16 mouse cellular contexts compared by ENCODE assay signal in genomic region chr16:35890645-35891044, GRCm38 (mm10). TPM values are rescaled to one million over a fixed set of nuclear protein-coding genes. Genes with fewer than 3 reads are reported as not detected.
DNase-seq lines count a peak whose midpoint lies in the region; ATAC-seq and TF ChIP-seq lines count a peak whose summit lies in the region.
"Had no signal": no experiment of that assay in that cellular context is flagged by ENCODE, and none has a peak within 500 bp of the region (broad histone marks: within the 10 kb centered on the region; RNA-seq: fewer than 3 reads in every experiment).

No protein-coding gene starts in this region.

- 82% methylated on average over 3 of the region's 3 CpGs for WGBS in intestine, postnatal 0 days
- WGBS in intestine, embryonic 15.5 days: 81% methylated on average over 3 of the region's 3 CpGs
- WGBS in thymus, adult 2 months: 87% methylated on average over 3 of the region's 3 CpGs

- H3K4me2 ChIP-seq in intestine, postnatal 0 days (replicated peaks; ENCODE audit: low read depth): no peak overlapping the region
- no peak overlapping the region for H3K4me2 ChIP-seq in intestine, embryonic 15.5 days (replicated peaks)
- H3K4me2 ChIP-seq: embryonic facial prominence, embryonic 13.5 days; limb, embryonic 13.5 days; neural tube, embryonic 12.5 days had no signal

- ATAC-seq in intestine, postnatal 0 days: no peak
- no peak for ATAC-seq in intestine, embryonic 15.5 days
- no peak for ATAC-seq in monocyte, adult 5-6 weeks (replicated peaks; ENCODE audit: insufficient number of reproducible peaks, low FRiP score, low TSS enrichment, poor library complexity, severe bottlenecking)
- ATAC-seq: forebrain, embryonic 16.5 days had no signal

- no peak for TF ChIP-seq POLR2A in thymus, adult 2 months (IDR thresholded peaks at IDR 0.05; ENCODE audit: control insufficient read depth, extremely low read depth, insufficient read depth, low read length, poor library complexity)
- TF ChIP-seq POLR2A in brain, embryonic 14.5 days (IDR thresholded peaks at IDR 0.05; ENCODE audit: borderline replicate concordance, extremely low read depth, insufficient read depth, insufficient read length, poor library complexity, severe bottlenecking): no peak

- DNase-seq in thymus, adult 2 months: no peak
- DNase-seq in thymus, adult 18-20 months: no peak
- no peak for DNase-seq in brain, embryonic 14.5 days (ENCODE audit: low read depth)
- DNase-seq in spleen, adult 18-20 months: no peak
- DNase-seq: adrenal gland, postnatal 10 days; cerebellum, adult 2 months; kidney, adult 18-20 months; right cerebral cortex, postnatal 14 days had no signal

- no peak overlapping the region for H3K4me3 ChIP-seq in intestine, postnatal 0 days (ENCODE audit: low read depth, low read length)
- no peak overlapping the region for H3K4me3 ChIP-seq in intestine, embryonic 15.5 days (replicated peaks)
- no peak overlapping the region for H3K4me3 ChIP-seq in thymus, adult 2 months (ENCODE audit: control insufficient read depth, insufficient read depth, low read length)
- H3K4me3 ChIP-seq: embryonic facial prominence, embryonic 13.5 days; limb, embryonic 13.5 days; megakaryocyte, embryonic 14.5 days; neural tube, embryonic 12.5 days had no signal

- TF ChIP-seq CTCF in intestine, postnatal 0 days (IDR thresholded peaks at IDR 0.05; ENCODE audit: low read depth): peak; percentile 65
- TF ChIP-seq CTCF in thymus, adult 2 months (IDR thresholded peaks at IDR 0.05; ENCODE audit: borderline replicate concordance, control insufficient read depth, extremely low read depth, insufficient read depth, low read length, poor library complexity): 0 out of 2 replicates have a peak, but pooled peaks have one; percentile 15
- TF ChIP-seq CTCF in brain, embryonic 14.5 days (IDR thresholded peaks at IDR 0.05; ENCODE audit: borderline replicate concordance, extremely low read depth, insufficient read depth, insufficient read length): peak; percentile 48; the same call in 1 of the 2 replicates

- H3K4me1 ChIP-seq in intestine, postnatal 0 days (replicated peaks; ENCODE audit: control insufficient read depth, insufficient read depth, low read length): no peaks in the 10 kb centered on the region
- H3K4me1 ChIP-seq in intestine, embryonic 15.5 days (replicated peaks): no peaks in the 10 kb centered on the region
- H3K4me1 ChIP-seq in thymus, adult 2 months (replicated peaks; ENCODE audit: control insufficient read depth, insufficient read depth, low read length): no peaks in the 10 kb centered on the region
- H3K4me1 ChIP-seq: embryonic facial prominence, embryonic 13.5 days; limb, embryonic 13.5 days; neural tube, embryonic 12.5 days had no signal

- no peak overlapping the region for H3K9ac ChIP-seq in intestine, postnatal 0 days (ENCODE audit: low read depth, low read length)
- H3K9ac ChIP-seq in intestine, embryonic 15.5 days: no peak overlapping the region
- H3K9ac ChIP-seq: embryonic facial prominence, embryonic 13.5 days; limb, embryonic 13.5 days; neural tube, embryonic 12.5 days had no signal

- H3K36me3 ChIP-seq in intestine, postnatal 0 days (ENCODE audit: control insufficient read depth, insufficient read depth): no peaks in the 10 kb centered on the region
- no peaks in the 10 kb centered on the region for H3K36me3 ChIP-seq in intestine, embryonic 15.5 days
- no peaks in the 10 kb centered on the region for H3K36me3 ChIP-seq in thymus, adult 2 months (ENCODE audit: control insufficient read depth, insufficient read depth, low read length)
- H3K36me3 ChIP-seq: embryonic facial prominence, embryonic 13.5 days; limb, embryonic 13.5 days; neural tube, embryonic 12.5 days had no signal

- H3K27me3 ChIP-seq in intestine, postnatal 0 days (replicated peaks; ENCODE audit: control insufficient read depth, insufficient read depth, low read length): no peaks in the 10 kb centered on the region
- H3K27me3 ChIP-seq in intestine, embryonic 15.5 days (replicated peaks): no peaks in the 10 kb centered on the region
- H3K27me3 ChIP-seq in thymus, adult 2 months (ENCODE audit: control insufficient read depth, insufficient read depth, low read length): no peaks in the 10 kb centered on the region
- H3K27me3 ChIP-seq: embryonic facial prominence, embryonic 13.5 days; limb, embryonic 13.5 days; neural tube, embryonic 12.5 days had no signal

- no peaks in the 10 kb centered on the region for H3K9me3 ChIP-seq in intestine, postnatal 0 days (ENCODE audit: control insufficient read depth)
- no peaks in the 10 kb centered on the region for H3K9me3 ChIP-seq in intestine, embryonic 15.5 days
- H3K9me3 ChIP-seq: embryonic facial prominence, embryonic 13.5 days; limb, embryonic 13.5 days; megakaryocyte, embryonic 14.5 days; neural tube, embryonic 12.5 days had no signal

- no peak overlapping the region for H3K27ac ChIP-seq in intestine, postnatal 0 days (ENCODE audit: low read depth, low read length)
- H3K27ac ChIP-seq in intestine, embryonic 15.5 days: no peak overlapping the region
- H3K27ac ChIP-seq in thymus, adult 2 months (ENCODE audit: control insufficient read depth, insufficient read depth, low read length): no peak overlapping the region
- H3K27ac ChIP-seq: embryonic facial prominence, embryonic 13.5 days; limb, embryonic 13.5 days; neural tube, embryonic 12.5 days had no signal

RNA-seq across cellular contexts. Expression of gene Parp14, which starts 19.3 kb away (rescaled TPM):
- polyA plus RNA-seq in intestine, postnatal 0 days (2015; fragmentation: Nextera tagmentation; extraction: Ambion mirVana): 7.1 and 9.7 TPM in 2 replicates
- polyA plus RNA-seq in intestine, embryonic 15.5 days (2015; fragmentation: Nextera tagmentation; extraction: Ambion mirVana): 1.2 and 2.2 TPM in 2 replicates
- polyA plus RNA-seq in thymus, adult 2 months (2012; rRNA removed): 9.3 and 10.5 TPM in 2 replicates
- polyA plus RNA-seq in brain, embryonic 14.5 days (2012; rRNA removed): 0.26 and 0.38 TPM in 2 replicates
- total RNA-seq in monocyte, adult 5-6 weeks (2017): 41.3 to 81.6 TPM (median 50.3 TPM) in 3 replicates

RNA-seq across cellular contexts. Expression of gene Parp9, which starts 47.6 kb away (rescaled TPM):
- polyA plus RNA-seq in intestine, postnatal 0 days (2015; fragmentation: Nextera tagmentation; extraction: Ambion mirVana): 29.2 and 29.9 TPM in 2 replicates
- 12.0 and 14.0 TPM in 2 replicates for polyA plus RNA-seq in intestine, embryonic 15.5 days (2015; fragmentation: Nextera tagmentation; extraction: Ambion mirVana)
- 13.5 and 14.8 TPM in 2 replicates for polyA plus RNA-seq in thymus, adult 2 months (2012; rRNA removed)
- polyA plus RNA-seq in brain, embryonic 14.5 days (2012; rRNA removed): 1.4 TPM in 2 replicates
- total RNA-seq in monocyte, adult 5-6 weeks (2017): 69.9 to 79.8 TPM (median 70.6 TPM) in 3 replicates

RNA-seq across cellular contexts. Expression of gene Dtx3l, which starts 48.3 kb away (rescaled TPM):
- polyA plus RNA-seq in intestine, postnatal 0 days (2015; fragmentation: Nextera tagmentation; extraction: Ambion mirVana): 10.6 and 11.8 TPM in 2 replicates
- 8.6 TPM in 2 replicates for polyA plus RNA-seq in intestine, embryonic 15.5 days (2015; fragmentation: Nextera tagmentation; extraction: Ambion mirVana)
- polyA plus RNA-seq in thymus, adult 2 months (2012; rRNA removed): 20.6 and 20.9 TPM in 2 replicates
- 0.92 and 1.3 TPM in 2 replicates for polyA plus RNA-seq in brain, embryonic 14.5 days (2012; rRNA removed)
- 29.2 to 67.2 TPM (median 45.3 TPM) in 3 replicates for total RNA-seq in monocyte, adult 5-6 weeks (2017)

Comparison
In these comparisons a context has a peak if more than half of its experiments do, and no peak if none do; other contexts are left out.
1. CTCF ChIP-seq: peak in every context shown above with its lines; median percentile 65 in intestine, postnatal 0 days; 48 in brain, embryonic 14.5 days; 15 in thymus, adult 2 months.